Mouse (Mus musculus): ENCODE measurements around the gene Clasp1. TPM values are rescaled to one million over a fixed set of nuclear protein-coding genes. Genes with fewer than 3 reads are reported as not detected.
A peak's percentile ranks its signal among the peaks of the same experiment; 100 is the strongest.

The Clasp1 gene
- polyA plus RNA-seq, 1 experiment from 2014 or later: 35.2 TPM

- H3K9ac ChIP-seq: no peak overlapping the region
- H3K36me3 ChIP-seq: no peaks in the 10 kb centered on the region
- no peaks in the 10 kb centered on the region for H3K27me3 ChIP-seq (replicated peaks)
- no peak for ATAC-seq
- H3K4me3 ChIP-seq (replicated peaks): no peak overlapping the region
- no peaks in the 10 kb centered on the region for H3K4me1 ChIP-seq (replicated peaks)
- no peaks in the 10 kb centered on the region for H3K9me3 ChIP-seq
- H3K4me2 ChIP-seq (replicated peaks): no peak overlapping the region
- H3K27ac ChIP-seq: no peak overlapping the region
- WGBS: 59% methylated on average over 3 of the region's 3 CpGs
Observed at GRCm38 (mm10) chr1:118485572-118485971, 96.7 kb downstream of the Clasp1 start.

GRCm38 (mm10) chr1:118486021-118486420 is 97.2 kb downstream of the Clasp1 start:
- no peaks in the 10 kb centered on the region for H3K36me3 ChIP-seq
- H3K9ac ChIP-seq: no peak overlapping the region
- H3K27me3 ChIP-seq (replicated peaks): no peaks in the 10 kb centered on the region
- no peak overlapping the region for H3K4me3 ChIP-seq (replicated peaks)
- no peak overlapping the region for H3K4me2 ChIP-seq (replicated peaks)
- ATAC-seq: no peak
- H3K4me1 ChIP-seq (replicated peaks): no peaks in the 10 kb centered on the region
- no peak overlapping the region for H3K27ac ChIP-seq
- no peaks in the 10 kb centered on the region for H3K9me3 ChIP-seq

GRCm38 (mm10) chr1:118492811-118493210 is 104.0 kb downstream of the Clasp1 start:
- H3K27me3 ChIP-seq (replicated peaks): no peaks in the 10 kb centered on the region
- H3K9me3 ChIP-seq: no peaks in the 10 kb centered on the region
- H3K9ac ChIP-seq: no peak overlapping the region
- 83% methylated on average over 3 of the region's 3 CpGs for WGBS
- H3K27ac ChIP-seq: no peak overlapping the region
- H3K4me3 ChIP-seq (replicated peaks): no peak overlapping the region
- ATAC-seq: no peak
- no peak overlapping the region for H3K4me2 ChIP-seq (replicated peaks)
- no peaks in the 10 kb centered on the region for H3K36me3 ChIP-seq
- H3K4me1 ChIP-seq (replicated peaks): no peaks in the 10 kb centered on the region

DNA sequence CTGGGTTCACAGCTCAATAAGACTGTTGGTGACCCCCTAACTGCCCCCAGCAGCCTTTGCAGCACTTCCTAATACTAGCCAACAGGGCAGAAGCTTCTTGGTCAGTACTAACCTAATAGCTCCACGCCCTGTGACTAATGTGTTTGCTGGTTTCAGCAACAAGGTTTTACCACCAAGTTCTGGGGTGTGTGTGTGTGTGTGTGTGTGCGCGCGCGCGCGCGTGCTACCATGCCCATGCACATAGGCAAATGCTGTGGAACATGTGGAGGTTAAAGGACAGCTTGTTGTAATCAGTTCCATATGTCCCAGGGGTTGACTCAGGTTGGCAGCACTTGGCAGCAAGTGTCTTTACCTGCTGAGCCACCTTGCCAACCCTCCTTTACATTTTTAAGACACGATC is 105.7 kb downstream of the Clasp1 start:
- Histone ChIP-seq H3K27ac (no peak overlapping the region), H3K4me1 (replicated peaks) (no peaks in the 10 kb centered on the region), H3K4me2 (replicated peaks) (no peak overlapping the region), H3K9ac (no peak overlapping the region), H3K4me3 (replicated peaks) (no peak overlapping the region), H3K36me3 (peaks cover 3% of the 10 kb centered on the region; the same call in 1 of the 2 replicates), H3K9me3 (no peaks in the 10 kb centered on the region), H3K27me3 (replicated peaks) (no peaks in the 10 kb centered on the region)
- 96% methylated on average over 9 of the region's 9 CpGs for WGBS
- ATAC-seq: peak; percentile 39

DNA sequence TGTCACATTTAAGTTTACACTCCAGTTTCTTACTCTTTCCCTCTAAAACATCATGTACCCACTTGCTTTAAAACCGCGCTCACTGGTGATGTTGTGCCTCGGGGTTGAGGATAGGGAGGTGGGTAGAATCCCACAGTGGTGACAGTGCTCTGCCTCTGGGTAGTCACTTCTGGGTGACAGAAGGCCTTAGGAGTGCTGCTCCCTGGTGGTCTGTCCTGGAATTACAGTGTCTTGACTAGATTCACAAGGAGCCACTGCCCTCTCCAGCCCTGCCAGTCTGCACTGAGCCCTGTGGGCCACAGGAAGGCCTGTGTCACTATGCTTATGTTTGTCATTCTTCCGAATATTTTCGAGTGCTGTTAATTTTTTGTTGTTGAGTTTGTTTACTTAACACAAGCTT is 109.5 kb downstream of the Clasp1 start:
- ATAC-seq: peak; percentile 59; the same call in 1 of the 2 replicates
- WGBS: 74% methylated on average over 5 of the region's 5 CpGs
- no peaks in the 10 kb centered on the region for H3K27me3 ChIP-seq (replicated peaks)
- H3K36me3 ChIP-seq: peaks cover 14% of the 10 kb centered on the region
- no peak overlapping the region for H3K4me2 ChIP-seq (replicated peaks)
- H3K9ac ChIP-seq: no peak overlapping the region
- no peak overlapping the region for H3K4me3 ChIP-seq (replicated peaks)
- no peak overlapping the region for H3K27ac ChIP-seq
- H3K4me1 ChIP-seq (replicated peaks): no peaks in the 10 kb centered on the region
- no peaks in the 10 kb centered on the region for H3K9me3 ChIP-seq

DNA sequence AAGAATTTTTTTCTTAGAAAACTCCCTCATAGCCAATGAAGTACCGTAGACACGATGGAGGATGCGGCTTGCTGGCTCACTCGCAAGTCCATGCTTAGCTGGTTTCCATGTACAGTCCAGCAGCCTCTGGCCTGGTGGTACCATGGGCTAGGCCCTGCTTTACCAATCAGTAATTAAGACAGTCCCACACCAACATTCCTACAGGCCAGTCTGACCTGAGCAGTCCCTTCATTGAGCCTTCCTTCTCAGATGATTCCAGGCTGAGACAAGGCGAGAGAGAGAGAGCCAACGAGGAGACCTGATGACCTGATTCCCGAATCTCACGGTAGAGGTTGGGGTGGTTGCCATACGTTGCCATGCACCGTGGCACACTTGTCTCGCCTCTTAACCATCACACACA is 111.7 kb downstream of the Clasp1 start:
- H3K4me2 ChIP-seq (replicated peaks): no peak overlapping the region
- 91% methylated on average over 11 of the region's 11 CpGs for WGBS
- H3K9me3 ChIP-seq: no peaks in the 10 kb centered on the region
- no peak overlapping the region for H3K4me3 ChIP-seq (replicated peaks)
- ATAC-seq: no peak
- no peak overlapping the region for H3K27ac ChIP-seq
- peaks cover 17% of the 10 kb centered on the region for H3K36me3 ChIP-seq
- H3K27me3 ChIP-seq (replicated peaks): no peaks in the 10 kb centered on the region
- H3K4me1 ChIP-seq (replicated peaks): no peaks in the 10 kb centered on the region
- no peak overlapping the region for H3K9ac ChIP-seq

DNA sequence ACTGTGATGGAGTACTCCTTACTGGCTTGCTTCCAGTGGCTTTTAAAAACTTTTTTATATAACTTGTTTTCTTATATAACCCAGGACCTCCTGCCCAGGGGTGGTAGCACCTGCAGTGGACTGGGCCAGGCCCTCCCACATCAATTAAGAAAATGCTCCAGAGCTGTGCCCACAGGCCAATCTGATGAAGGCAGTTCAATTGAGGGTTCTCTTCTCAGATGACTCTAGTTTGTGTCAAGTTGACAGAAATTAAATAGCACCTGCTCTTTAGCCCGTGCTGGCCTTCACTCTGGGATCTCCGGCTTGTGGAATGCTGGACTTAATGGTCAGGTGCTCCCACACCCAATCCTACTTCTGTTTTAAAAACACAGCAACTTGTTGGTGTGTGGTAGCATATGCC is 112.8 kb downstream of the Clasp1 start:
- no peaks in the 10 kb centered on the region for H3K4me1 ChIP-seq (replicated peaks)
- ATAC-seq: no peak
- no peak overlapping the region for H3K27ac ChIP-seq
- H3K4me3 ChIP-seq (replicated peaks): no peak overlapping the region
- 87% methylated on average over 2 of the region's 2 CpGs for WGBS
- H3K9me3 ChIP-seq: no peaks in the 10 kb centered on the region
- H3K4me2 ChIP-seq (replicated peaks): no peak overlapping the region
- no peaks in the 10 kb centered on the region for H3K27me3 ChIP-seq (replicated peaks)
- peaks cover 25% of the 10 kb centered on the region for H3K36me3 ChIP-seq
- H3K9ac ChIP-seq: no peak overlapping the region

GRCm38 (mm10) chr1:118505746-118506145 is 116.9 kb downstream of the Clasp1 start:
- Histone ChIP-seq H3K4me3 (replicated peaks) (no peak overlapping the region), H3K27me3 (replicated peaks) (no peaks in the 10 kb centered on the region), H3K9ac (no peak overlapping the region), H3K9me3 (no peaks in the 10 kb centered on the region), H3K4me2 (replicated peaks) (no peak overlapping the region), H3K36me3 (peaks cover 37% of the 10 kb centered on the region), H3K27ac (no peak overlapping the region), H3K4me1 (replicated peaks) (no peaks in the 10 kb centered on the region)
- WGBS: 93% methylated on average over 1 of the region's 1 CpGs
- ATAC-seq: no peak

GRCm38 (mm10) chr1:118510996-118511395 is 122.1 kb downstream of the Clasp1 start:
- H3K9ac ChIP-seq: no peak overlapping the region
- no peaks in the 10 kb centered on the region for H3K9me3 ChIP-seq
- no peak overlapping the region for H3K4me2 ChIP-seq (replicated peaks)
- H3K27me3 ChIP-seq (replicated peaks): no peaks in the 10 kb centered on the region
- peaks cover 31% of the 10 kb centered on the region for H3K36me3 ChIP-seq
- no peak for ATAC-seq
- 87% methylated on average over 3 of the region's 3 CpGs for WGBS
- no peak overlapping the region for H3K27ac ChIP-seq
- no peak overlapping the region for H3K4me3 ChIP-seq (replicated peaks)
- no peaks in the 10 kb centered on the region for H3K4me1 ChIP-seq (replicated peaks)

GRCm38 (mm10) chr1:118511738-118512530 is 123.1 kb downstream of the Clasp1 start:
- no peak for ATAC-seq
- H3K27me3 ChIP-seq (replicated peaks): no peaks in the 10 kb centered on the region
- WGBS: 91% methylated on average over 8 of the region's 8 CpGs
- no peak overlapping the region for H3K4me2 ChIP-seq (replicated peaks)
- H3K27ac ChIP-seq: no peak overlapping the region
- H3K4me1 ChIP-seq (replicated peaks): no peaks in the 10 kb centered on the region
- no peaks in the 10 kb centered on the region for H3K9me3 ChIP-seq
- H3K4me3 ChIP-seq (replicated peaks): no peak overlapping the region
- peaks cover 24% of the 10 kb centered on the region for H3K36me3 ChIP-seq
- no peak overlapping the region for H3K9ac ChIP-seq

DNA sequence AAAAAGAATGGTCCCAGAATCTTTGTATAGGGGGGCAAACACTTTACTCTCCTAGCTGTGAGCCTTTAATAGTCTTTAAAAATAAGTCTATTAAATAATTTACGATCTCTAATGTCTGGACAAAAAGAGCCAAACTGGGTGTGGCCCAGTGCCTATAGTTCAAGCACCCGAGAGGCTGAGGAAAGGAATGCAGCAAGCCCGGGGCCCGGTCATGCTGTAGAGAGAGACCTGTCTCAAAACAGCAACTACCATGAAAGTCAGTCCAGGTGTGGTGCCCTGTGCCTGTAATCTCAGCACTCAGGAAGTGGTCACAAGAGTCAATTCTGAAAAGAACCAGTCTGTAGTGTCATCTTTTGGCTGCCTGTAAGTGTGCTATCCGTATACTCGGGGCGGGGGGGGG is 127.4 kb downstream of the Clasp1 start:
- H3K4me3 ChIP-seq (replicated peaks): no peak overlapping the region
- H3K27me3 ChIP-seq (replicated peaks): no peaks in the 10 kb centered on the region
- H3K9me3 ChIP-seq: no peaks in the 10 kb centered on the region
- ATAC-seq: no peak
- WGBS: 76% methylated on average over 7 of the region's 7 CpGs
- H3K36me3 ChIP-seq: peaks cover 8% of the 10 kb centered on the region
- no peak overlapping the region for H3K27ac ChIP-seq
- no peak overlapping the region for H3K4me2 ChIP-seq (replicated peaks)
- H3K9ac ChIP-seq: no peak overlapping the region
- H3K4me1 ChIP-seq (replicated peaks): no peaks in the 10 kb centered on the region

GRCm38 (mm10) chr1:118523161-118523560 is 134.3 kb downstream of the Clasp1 start:
- Histone ChIP-seq H3K9me3 (no peaks in the 10 kb centered on the region), H3K4me3 (replicated peaks) (no peak overlapping the region), H3K9ac (no peak overlapping the region), H3K4me2 (replicated peaks) (no peak overlapping the region), H3K27ac (no peak overlapping the region), H3K4me1 (replicated peaks) (no peaks in the 10 kb centered on the region), H3K36me3 (peaks cover 17% of the 10 kb centered on the region; the same call in 1 of the 2 replicates), H3K27me3 (replicated peaks) (no peaks in the 10 kb centered on the region)
- WGBS: 94% methylated on average over 6 of the region's 6 CpGs
- no peak for ATAC-seq

DNA sequence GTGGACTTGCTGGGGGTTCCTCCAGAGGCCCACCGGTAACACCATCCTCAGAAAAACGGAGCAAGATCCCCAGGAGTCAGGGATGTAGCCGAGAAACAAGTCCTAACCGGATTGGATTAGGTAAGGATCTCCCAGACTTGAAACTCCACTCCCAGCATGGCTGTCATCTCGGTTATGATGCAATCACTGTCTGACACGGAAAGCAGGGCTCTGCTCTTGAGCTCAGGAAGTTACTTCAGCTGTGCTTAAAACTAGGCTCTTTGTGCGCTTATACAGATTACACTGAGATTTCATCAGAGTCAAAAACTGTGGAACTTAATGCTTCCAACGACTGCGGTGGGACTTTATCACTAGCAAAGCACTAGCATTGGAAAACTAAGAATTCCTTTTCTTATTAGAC is 136.5 kb downstream of the Clasp1 start:
- Histone ChIP-seq H3K9ac (no peak overlapping the region), H3K27ac (no peak overlapping the region), H3K36me3 (peaks cover 26% of the 10 kb centered on the region), H3K4me3 (replicated peaks) (no peak overlapping the region), H3K4me2 (replicated peaks) (no peak overlapping the region), H3K9me3 (no peaks in the 10 kb centered on the region), H3K4me1 (replicated peaks) (no peaks in the 10 kb centered on the region), H3K27me3 (replicated peaks) (no peaks in the 10 kb centered on the region)
- no peak for ATAC-seq
- WGBS: 86% methylated on average over 9 of the region's 9 CpGs
